Mouse (Mus musculus) intestine, postnatal 0 days (tissue): ENCODE measurements around the gene Art3. TPM values are rescaled to one million over a fixed set of nuclear protein-coding genes. Genes with fewer than 3 reads are reported as not detected.

Experiments used
- ATAC-seq: fragments of 200-750 bp; cut with Nextera tagmentation; 2 replicates; pipeline ENCODE4 v1.8.0; 2017; ENCODE audit warnings: mild to moderate bottlenecking, moderate TSS enrichment, moderate library complexity
- H3K27ac ChIP-seq: fragments of 300-500 bp; sonication (generic); 2 replicates; pipeline ENCODE4 v1.5.1; 2014; ENCODE audit warnings: mild to moderate bottlenecking, low read depth, low read length, moderate library complexity
- H3K27me3 ChIP-seq: fragments of 300-500 bp; sonication (generic); replicated peaks from 2 replicates; pipeline ENCODE4 v1.6.1; 2014; ENCODE audit warnings: low read length, mixed read lengths; ENCODE audit not compliant: control insufficient read depth, insufficient read depth
- H3K36me3 ChIP-seq: fragments of 300-500 bp; sonication (generic); 2 replicates; pipeline ENCODE4 v1.6.1; 2014; ENCODE audit warnings: mild to moderate bottlenecking, moderate library complexity; ENCODE audit not compliant: control insufficient read depth, insufficient read depth
- H3K4me1 ChIP-seq: fragments of 300-500 bp; sonication (generic); replicated peaks from 2 replicates; pipeline ENCODE4 v1.6.1; 2014; ENCODE audit warnings: antibody characterized with exemption, low read length, mixed read lengths; ENCODE audit not compliant: control insufficient read depth, insufficient read depth
- H3K4me2 ChIP-seq: fragments of 300-500 bp; sonication (generic); replicated peaks from 2 replicates; pipeline ENCODE4 v1.6.1; 2014; ENCODE audit warnings: low read depth, mild to moderate bottlenecking, moderate library complexity
- H3K4me3 ChIP-seq: fragments of 300-500 bp; sonication (generic); 2 replicates; pipeline ENCODE4 v1.5.1; 2014; ENCODE audit warnings: low read depth, low read length
- H3K9ac ChIP-seq: fragments of 300-500 bp; sonication (generic); 2 replicates; pipeline ENCODE4 v1.6.1; 2014; ENCODE audit warnings: mild to moderate bottlenecking, low read depth, low read length
- H3K9me3 ChIP-seq: fragments of 300-500 bp; sonication (generic); 2 replicates; pipeline ENCODE4 v1.6.1; 2016; ENCODE audit warnings: mixed run types; ENCODE audit not compliant: control insufficient read depth
- CTCF ChIP-seq: sonication (generic); IDR thresholded peaks from 2 replicates; pipeline ENCODE4 v1.5.1; 2016; ENCODE audit warnings: low read depth, mild to moderate bottlenecking, control low read depth, antibody characterized with exemption, moderate library complexity
- WGBS: fragments of 180-500 bp; shearing (Covaris S2); extraction: QIAGEN DNeasy Blood & Tissue Kit; methylation state at CpG from one replicate; pipeline ENCODE4 v1.1.7; 2014; 5-methylcytosine and 5-hydroxymethylcytosine counted together
- polyA plus RNA-seq: library from polyadenylated mRNA; unstranded; fragments of >200 nt; fragmentation: Nextera tagmentation; extraction: Ambion mirVana; gene quantifications from 2 replicates; pipeline ENCODE4 v1.2.1, GENCODE M21; 2015

Art3 gene
- polyA plus RNA-seq, 1 experiment from 2014 or later: 12.7 TPM

- Histone ChIP-seq H3K27ac (no peak overlapping the region), H3K4me1 (no peaks in the 10 kb centered on the region; the same call in 1 of the 2 replicates), H3K27me3 (no peaks in the 10 kb centered on the region), H3K9me3 (no peaks in the 10 kb centered on the region), H3K4me2 (no peak overlapping the region), H3K36me3 (no peaks in the 10 kb centered on the region), H3K9ac (no peak overlapping the region), H3K4me3 (no peak overlapping the region)
- no peak for TF ChIP-seq CTCF
- no peak for ATAC-seq
- 89% methylated on average over 12 of the region's 12 CpGs for WGBS
Observed at GRCm38 (mm10) chr5:92331122-92331521, 505 bp upstream of the Art3 start.

- H3K4me3 ChIP-seq: peak overlapping the region; percentile 12; the same call in 1 of the 2 replicates
- TF ChIP-seq CTCF: no peak
- H3K27me3 ChIP-seq: no peaks in the 10 kb centered on the region
- peak overlapping the region; percentile 38 for H3K4me2 ChIP-seq
- no peak overlapping the region for H3K9ac ChIP-seq
- H3K9me3 ChIP-seq: no peaks in the 10 kb centered on the region
- no peaks in the 10 kb centered on the region for H3K36me3 ChIP-seq
- peak overlapping the region; percentile 50 for H3K27ac ChIP-seq
- ATAC-seq: no peak
- H3K4me1 ChIP-seq: no peaks in the 10 kb centered on the region; the same call in 1 of the 2 replicates
- WGBS: 51% methylated on average over 9 of the region's 9 CpGs
Observed at GRCm38 (mm10) chr5:92332359-92332840, 773 bp downstream of the Art3 start.

- no peak overlapping the region for H3K4me3 ChIP-seq
- H3K4me2 ChIP-seq: no peak overlapping the region
- no peaks in the 10 kb centered on the region; the same call in 1 of the 2 replicates for H3K4me1 ChIP-seq
- no peaks in the 10 kb centered on the region for H3K36me3 ChIP-seq
- H3K27me3 ChIP-seq: no peaks in the 10 kb centered on the region
- H3K9ac ChIP-seq: no peak overlapping the region
- no peaks in the 10 kb centered on the region for H3K9me3 ChIP-seq
- ATAC-seq: no peak
- 74% methylated on average over 3 of the region's 3 CpGs for WGBS
- H3K27ac ChIP-seq: no peak overlapping the region
- TF ChIP-seq CTCF: no peak
Observed at GRCm38 (mm10) chr5:92336743-92337142, 5.1 kb downstream of the Art3 start.

GRCm38 (mm10) chr5:92340606-92341005, 9.0 kb downstream of the Art3 start:
- H3K4me1 ChIP-seq: no peaks in the 10 kb centered on the region
- H3K4me3 ChIP-seq: no peak overlapping the region
- no peaks in the 10 kb centered on the region for H3K27me3 ChIP-seq
- no peaks in the 10 kb centered on the region for H3K9me3 ChIP-seq
- no peak for TF ChIP-seq CTCF
- WGBS: 67% methylated on average over 4 of the region's 4 CpGs
- H3K9ac ChIP-seq: no peak overlapping the region
- H3K36me3 ChIP-seq: no peaks in the 10 kb centered on the region
- no peak overlapping the region for H3K27ac ChIP-seq
- no peak for ATAC-seq
- no peak overlapping the region for H3K4me2 ChIP-seq

- no peaks in the 10 kb centered on the region for H3K36me3 ChIP-seq
- 77% methylated on average over 8 of the region's 8 CpGs for WGBS
Observed at GRCm38 (mm10) chr5:92345006-92345405, 13.4 kb downstream of the Art3 start.

GRCm38 (mm10) chr5:92348794-92349413, 17.3 kb downstream of the Art3 start, which contains the start of gene Cxcl10:
TSS of gene Cxcl10 (minus strand) at chr5:92348889.
- H3K27ac ChIP-seq: no peak within 1 kb of the TSS
- ATAC-seq: peak; percentile 76
- 7% methylated on average over 14 of the region's 14 CpGs for WGBS

More at GRCm38 (mm10) chr5:92345006-92345405, 13.4 kb downstream of the Art3 start:
- no peak for ATAC-seq
- Histone ChIP-seq H3K9ac (no peak overlapping the region), H3K4me1 (no peaks in the 10 kb centered on the region; the same call in none of the 2 replicates), H3K4me3 (no peak overlapping the region), H3K4me2 (no peak overlapping the region), H3K27me3 (no peaks in the 10 kb centered on the region), H3K27ac (no peak overlapping the region), H3K9me3 (no peaks in the 10 kb centered on the region)
- no peak for TF ChIP-seq CTCF

More at GRCm38 (mm10) chr5:92348794-92349413, 17.3 kb downstream of the Art3 start, which contains the start of gene Cxcl10:
- no peaks in the 10 kb centered on the region for H3K27me3 ChIP-seq
- TF ChIP-seq CTCF: no peak
- H3K4me2 ChIP-seq: peak within 1 kb of the TSS; percentile 57
- no peak within 1 kb of the TSS for H3K9ac ChIP-seq
- peak within 1 kb of the TSS; percentile 19 for H3K4me3 ChIP-seq
- H3K36me3 ChIP-seq: no peaks in the 10 kb centered on the region
- no peaks in the 10 kb centered on the region for H3K9me3 ChIP-seq
- H3K4me1 ChIP-seq: no peaks in the 10 kb centered on the region; the same call in none of the 2 replicates
